Mouse (Mus musculus) telencephalon, adult 2 months (tissue): ENCODE data around the gene Sgms2.

Experiments
- DNase-seq: peaks from one replicate; pipeline ENCODE4 v3.0.0-alpha.2; 2011; ENCODE audit warnings: low read depth, low spot score

Sgms2 gene

DNA sequence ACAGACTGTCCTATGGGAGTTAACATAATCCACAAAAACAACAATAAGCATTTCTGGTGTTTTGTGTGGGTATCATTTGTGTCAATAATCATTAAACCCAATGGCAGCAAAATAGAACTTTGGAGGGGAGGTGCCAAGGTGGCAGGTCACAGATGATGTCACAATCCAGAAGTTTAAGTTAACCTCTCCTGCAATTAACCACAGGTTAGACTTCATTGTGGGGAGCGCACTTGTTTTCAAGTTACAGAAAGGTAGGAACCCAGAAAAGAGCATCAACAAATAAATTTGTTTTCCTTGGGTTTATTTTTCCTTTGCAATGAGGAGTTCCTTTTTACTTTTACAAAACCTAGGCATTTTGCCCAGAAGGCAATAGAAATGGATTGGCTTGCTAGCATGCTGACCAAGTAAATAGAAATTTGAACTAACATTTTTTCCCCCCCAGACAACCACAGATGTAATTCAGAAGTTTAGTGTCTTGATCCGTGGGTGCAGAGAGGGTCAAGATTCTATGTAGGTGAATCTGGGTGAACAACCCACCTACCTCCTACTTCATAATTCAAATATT lies at the start of gene Sgms2:
Gene Sgms2 (minus strand): TSS at position 51 of the 565 bp plus-strand sequence.
- no peak for DNase-seq

DNA sequence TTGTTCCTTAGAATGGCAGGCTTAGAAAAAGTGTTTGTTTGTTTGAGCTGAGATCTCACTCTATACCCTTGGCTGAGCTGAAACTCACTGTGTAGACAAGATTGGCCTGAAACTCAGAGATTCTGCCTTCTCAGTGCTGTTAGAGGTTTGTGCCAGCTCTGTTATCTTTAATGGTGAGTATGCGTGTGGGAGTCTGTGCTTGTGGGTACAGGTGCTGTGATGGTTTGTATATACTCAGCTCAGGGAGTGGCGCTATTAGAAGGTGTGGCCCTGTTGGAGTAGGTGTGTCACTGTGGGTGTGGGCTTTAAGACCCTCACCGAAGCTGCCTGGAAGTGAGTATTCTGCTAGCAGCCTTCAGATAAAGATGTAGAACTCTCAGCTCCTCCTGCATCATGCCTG lies 34.0 kb upstream of the Sgms2 start:
- no peak for DNase-seq

DNA sequence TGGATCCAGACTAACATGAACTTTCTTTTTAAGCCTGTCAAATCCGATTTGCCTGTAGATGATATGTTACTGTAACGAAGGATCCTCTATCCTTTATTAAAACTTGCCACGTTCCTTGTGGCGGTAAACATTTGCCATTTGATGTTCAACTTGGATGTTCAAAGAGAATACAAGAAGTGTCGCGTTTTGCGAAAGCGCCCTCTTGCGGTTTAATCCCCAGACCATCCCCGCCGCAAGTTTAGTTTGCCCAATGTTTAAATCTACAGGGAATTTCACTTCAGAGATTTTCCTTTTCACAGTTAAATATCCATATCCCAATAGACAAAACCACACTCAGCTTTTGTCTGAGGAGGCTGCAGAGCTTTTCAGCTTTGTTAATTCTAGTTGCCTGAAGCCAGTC lies 33.6 kb upstream of the Sgms2 start:
- DNase-seq = no peak

DNA sequence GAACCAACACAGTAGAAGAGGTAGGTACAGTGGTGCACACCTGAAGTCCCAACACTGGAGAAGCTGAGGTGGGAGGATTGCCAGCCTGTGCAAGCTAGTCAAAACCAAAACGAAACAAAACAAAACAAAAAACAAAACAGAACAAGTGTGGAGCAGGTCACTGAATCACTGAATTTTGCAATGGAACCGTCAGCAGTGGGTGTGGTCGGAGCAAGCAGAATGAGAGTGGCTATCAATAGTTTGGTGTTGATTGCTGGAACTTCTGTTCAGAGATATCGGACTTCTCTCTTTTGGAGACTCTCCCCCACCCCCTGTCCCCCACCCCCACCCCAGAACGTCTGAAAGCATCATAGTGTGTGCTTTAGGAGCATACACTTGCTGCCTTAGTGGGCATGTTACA lies 33.0 kb upstream of the Sgms2 start:
- no peak for DNase-seq

DNA sequence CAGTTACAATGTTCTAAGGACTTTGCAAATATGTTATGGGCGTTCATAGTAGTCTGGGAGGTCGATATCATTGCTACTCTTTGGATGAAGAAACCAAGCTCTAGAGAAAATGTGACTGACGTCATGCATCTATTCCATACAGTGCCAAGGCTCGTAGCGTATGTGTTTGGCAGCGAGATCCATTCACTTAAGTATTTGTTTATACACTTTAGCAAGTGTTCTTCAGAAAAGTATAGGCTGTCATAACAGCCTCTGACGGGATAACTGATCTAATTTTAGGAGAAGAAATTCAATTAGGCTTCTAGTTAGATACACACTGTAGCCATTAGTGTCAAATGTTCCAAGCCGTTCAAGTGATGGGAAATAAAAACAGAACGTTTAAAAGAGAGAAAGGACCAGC lies 32.5 kb upstream of the Sgms2 start:
- no peak for DNase-seq

DNA sequence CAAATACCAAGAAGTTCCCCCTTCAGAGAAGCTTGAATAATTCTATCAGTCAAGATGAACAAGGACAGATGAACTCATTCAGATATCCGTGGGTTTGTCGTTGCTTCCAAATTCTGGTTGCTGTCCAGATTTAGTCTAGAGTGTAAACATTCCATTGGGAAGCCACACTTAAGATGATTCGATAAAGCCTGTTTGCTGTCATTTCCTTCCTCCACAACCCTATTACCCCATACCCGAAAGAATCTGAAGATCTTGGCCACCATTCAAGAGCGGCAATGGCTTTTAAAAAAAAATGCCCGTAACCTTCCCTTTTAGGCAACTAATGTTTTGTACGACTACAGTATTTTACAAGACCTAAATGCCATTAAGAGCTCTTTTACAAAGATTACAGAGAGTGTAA lies 31.0 kb upstream of the Sgms2 start:
- DNase-seq = no peak

DNA sequence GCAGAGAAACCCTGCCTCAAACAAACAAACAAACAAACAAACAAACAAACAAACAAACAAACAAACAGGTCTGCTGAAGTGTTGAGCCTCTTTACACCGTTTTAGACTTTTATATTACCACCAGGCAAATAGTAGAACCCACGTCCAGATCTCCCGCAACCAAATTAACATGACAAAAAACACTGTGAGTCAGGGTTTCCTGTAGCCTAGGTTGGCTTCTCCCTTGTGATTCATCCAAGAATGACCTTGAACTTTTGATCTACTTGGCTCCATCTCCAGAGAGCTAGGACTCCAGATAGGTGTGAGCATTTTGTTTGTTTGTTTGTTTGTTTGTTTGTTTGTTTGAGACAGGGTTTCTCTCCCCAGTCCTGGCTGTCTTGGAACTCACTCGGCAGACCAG lies 30.0 kb upstream of the Sgms2 start:
- DNase-seq = no peak

DNA sequence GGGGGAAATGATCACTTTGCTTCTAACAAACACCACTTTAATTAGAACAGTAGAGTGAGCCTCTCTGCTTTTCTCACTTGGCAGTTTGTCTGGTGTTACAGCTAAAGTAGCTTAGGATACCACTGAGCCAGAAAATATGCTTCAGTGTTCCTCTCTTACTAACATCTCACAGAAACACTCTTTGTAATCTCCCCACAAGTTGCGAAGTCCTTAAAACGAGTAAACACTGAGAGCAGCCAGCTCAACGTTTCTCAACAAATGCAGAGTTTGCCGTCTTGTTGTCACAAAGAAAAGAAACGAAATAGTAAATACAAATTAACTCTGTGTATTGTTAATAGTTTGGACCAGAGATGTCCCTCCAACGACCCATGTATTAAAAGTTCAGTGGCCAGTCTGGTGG lies 26.5 kb upstream of the Sgms2 start:
- DNase-seq = no peak

DNA sequence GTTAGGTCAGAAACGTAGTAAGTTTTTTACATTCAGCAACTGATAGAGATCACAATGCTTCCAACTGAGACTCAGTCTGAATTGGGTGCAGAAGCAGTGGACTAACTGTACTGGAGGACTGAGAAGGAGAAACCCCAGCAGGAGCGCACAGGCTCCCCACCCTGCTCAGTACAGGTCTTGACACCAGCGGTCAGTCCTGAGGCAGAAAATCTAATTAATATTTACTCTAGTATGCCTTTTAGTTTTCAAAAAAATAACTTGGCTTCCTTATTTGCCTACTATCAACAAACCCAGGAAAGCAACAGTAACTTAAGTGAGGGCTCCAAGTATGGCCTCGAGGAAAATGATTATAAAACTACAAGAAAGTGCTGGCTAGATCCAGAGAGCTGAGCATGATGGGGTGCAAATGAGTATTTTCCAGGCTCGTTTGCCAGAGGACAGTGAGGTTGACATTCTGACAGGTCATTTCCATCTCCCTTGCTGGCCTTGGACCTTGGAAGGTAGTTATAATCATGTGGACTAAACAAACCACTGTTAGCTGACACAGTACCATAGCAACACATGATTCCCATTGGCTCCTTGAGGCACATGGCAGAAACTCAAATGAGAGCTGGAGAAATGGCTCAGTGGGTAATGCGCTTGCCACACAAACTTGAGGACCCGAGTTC lies 25.3 kb upstream of the Sgms2 start:
- no peak for DNase-seq

DNA sequence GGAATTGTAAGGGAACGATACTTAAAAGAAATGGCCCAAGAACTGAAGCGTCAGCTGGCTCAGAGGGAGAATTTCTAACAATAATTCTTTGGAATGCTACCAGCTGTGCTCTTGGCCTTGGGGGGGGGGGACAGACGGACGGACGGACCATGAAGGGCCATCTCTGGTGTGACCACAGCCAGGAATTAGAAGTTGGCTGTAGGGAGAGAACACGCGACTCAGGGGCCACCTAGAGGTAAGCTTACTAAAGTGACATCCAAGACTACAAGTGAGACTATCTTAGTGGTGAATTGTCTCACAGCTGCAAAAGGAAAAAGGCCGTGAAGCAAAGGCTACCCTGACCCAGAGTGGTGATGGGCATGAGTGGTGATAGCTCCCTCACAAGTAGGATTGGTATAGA lies 20.4 kb upstream of the Sgms2 start:
- no peak for DNase-seq

DNA sequence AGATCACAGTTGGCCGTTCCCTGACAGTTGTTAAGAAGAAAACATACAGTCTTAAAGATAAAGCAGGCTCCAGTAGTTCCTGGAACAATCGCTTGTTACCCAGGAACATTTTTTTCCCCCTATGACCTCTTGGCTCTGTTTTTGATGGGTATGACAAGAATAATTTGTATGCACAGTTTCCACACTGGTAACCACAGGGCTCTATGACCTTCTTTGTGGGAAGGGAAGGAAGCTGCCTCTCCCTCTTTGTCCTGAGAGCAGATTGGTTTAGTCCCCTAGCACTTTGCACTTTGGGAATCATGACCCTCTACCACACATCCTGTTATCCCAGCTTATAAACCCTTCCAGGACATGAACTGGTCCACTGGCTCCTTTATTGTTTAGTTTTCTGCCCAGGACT lies 16.8 kb upstream of the Sgms2 start:
- no peak for DNase-seq

DNA sequence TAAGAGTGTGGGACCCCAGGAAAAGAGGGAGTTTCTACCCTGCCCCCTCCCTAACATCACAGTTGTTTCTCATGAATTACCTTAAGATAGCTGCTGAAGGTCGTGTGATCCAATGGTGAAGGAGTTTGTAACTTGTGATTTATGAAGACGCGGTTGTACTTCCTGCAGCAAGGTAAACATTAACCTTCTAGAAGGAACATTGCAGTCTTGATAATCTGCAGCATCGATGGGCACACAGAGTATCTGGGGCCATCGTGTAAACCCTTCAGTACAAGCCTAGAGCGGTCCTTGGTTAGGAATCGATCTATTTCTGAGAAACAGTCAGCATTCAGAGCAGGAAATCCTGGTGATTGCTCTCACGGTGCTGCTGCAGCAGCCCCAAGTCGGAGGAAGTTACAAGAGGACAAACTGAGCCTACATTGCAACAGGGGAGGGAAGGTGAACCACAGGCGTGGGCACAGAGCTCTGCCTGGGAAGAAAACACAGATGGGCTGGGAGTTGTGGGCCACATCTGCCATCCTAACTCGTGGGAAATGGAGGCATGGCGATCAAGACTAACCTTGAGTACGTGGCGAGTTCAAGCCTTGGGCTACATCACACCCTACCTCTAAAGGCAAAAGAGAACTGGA lies 13.5 kb upstream of the Sgms2 start:
- no peak for DNase-seq

DNA sequence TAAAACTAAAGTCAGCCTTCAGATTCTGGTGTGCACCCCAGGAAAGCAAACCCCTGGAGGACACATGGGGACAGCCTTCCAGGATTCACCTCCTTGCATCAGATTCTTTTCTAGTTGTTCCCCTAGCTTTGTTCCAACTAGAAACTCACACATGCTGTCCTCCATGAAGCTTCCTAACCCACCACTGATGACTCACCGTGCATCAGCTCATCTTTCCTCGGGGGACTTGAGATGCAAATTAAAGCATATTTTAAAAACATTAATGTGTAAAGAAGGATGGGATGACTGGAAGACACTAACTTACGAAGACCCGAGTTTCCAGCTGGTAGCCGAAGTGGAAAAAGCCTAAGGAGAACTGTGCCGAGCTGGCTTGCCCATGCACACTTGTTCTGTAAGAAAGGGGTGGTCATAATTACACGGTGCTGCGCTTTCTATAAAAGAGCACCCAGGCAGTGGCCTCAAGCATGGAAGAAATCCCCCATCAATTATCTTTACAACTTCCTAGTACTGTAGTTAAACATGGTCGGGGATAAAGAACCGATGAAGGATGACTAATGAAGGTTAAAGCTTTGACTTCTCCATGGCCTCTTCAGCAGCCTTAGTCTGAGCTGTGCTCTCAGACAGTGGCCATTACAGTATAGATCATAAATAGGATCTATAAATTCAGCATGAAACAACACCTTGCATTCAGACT lies 10.6 kb upstream of the Sgms2 start:
- no peak for DNase-seq

DNA sequence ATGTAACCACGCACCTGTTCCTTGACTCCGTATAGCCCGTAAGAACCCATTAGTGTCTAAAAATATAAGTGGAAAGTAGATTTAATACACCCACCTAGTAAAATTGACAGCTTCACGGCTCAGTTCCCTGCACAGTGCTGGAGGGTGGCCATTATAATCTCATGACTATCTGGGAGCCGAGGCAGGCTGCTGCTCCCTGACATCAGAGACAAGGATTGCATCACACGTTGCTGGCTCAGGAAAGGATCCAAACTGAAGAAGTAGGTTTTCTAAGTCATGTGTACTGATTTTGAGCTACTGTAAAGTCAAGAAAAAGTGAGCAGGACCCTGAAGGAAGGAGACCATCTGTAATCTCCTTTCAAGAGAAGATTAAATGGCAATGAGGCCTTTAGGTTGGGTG lies 8.4 kb upstream of the Sgms2 start:
- DNase-seq = no peak

DNA sequence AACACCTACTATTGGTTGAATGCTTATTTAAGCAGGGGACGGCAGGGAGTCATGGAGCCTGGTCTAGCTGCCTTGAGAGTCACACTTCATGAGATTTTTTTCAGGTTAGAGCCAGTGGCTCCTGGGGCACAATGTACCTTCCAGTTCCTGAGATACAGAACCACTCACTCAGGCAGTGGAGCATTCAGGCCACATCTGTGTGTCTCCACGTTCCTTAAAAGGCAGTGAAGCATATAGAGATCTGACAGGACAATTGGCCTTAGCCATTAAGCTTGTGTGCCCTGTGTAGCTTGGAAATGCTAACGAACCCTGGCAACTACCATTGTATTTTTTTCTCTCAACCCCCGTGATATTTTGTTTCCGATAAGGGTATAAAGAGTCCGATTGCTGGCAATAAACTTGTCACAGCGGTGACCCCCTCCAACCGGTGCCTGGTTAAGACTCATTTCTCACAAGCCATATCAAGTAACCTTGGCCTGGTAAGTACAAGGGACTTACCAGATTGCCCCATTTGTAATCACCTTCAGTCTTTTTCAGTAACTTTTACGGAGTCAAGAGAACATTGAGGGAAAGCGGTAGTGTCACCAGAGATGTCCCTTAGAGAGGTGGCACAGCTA lies 5.4 kb upstream of the Sgms2 start:
- DNase-seq = no peak

DNA sequence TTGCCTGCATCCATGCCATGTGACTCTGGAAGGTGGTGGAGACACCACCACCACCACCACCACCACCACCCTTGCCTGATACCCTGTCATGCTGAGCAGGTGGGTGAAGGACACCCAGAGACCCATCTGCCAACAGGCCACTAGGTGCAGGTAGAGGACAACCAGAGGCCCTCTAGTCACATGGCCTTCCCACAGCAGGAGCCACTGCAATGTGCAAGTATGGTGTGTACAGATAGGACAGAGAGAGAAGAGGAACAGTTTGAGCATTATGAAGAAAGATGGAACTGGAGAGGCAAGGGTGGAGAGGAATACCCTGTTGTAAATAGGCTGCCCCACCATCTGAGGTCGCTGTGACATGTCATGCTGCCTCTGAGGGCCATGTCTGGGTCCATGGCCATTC lies 3.9 kb upstream of the Sgms2 start:
- DNase-seq = no peak

DNA sequence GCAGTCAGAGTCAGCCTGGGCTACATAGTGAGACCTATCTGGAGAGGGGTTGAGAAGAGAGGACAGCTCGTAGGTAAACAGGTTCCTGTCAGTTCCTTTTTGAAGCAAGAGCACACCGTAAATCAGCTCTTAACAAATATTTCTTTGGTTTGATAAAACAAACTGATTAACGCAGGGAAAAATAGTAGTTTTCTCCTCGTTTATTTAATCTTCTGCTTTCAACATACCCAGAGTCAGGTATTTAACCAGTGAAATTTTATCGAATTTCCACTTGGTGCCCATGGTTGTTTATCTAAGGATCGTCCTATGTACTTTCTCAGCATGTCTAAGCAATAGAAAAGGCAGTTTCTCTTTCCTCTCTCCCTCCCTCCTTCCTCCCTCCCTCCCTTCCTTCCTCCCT lies 2.0 kb upstream of the Sgms2 start:
- no peak for DNase-seq

DNA sequence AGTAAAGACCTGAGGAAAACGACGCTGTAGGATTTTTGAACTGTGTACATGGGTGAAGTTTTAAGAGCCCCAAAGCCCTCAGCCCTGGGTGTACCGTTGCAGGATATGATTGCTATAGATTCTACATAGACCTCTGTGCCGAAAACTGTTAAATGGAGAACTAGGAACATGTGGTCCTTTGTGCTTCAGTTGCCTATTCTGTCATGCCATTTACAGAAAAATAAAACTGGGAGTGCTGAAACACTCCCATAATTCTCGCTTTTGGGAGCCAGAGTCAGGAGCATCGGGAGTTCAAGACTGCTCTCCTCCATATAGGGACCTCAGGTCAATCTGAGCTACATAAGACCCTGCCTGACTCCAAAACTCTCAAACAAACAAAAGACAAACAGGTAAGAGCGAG lies 769 bp upstream of the Sgms2 start:
- no peak for DNase-seq

DNA sequence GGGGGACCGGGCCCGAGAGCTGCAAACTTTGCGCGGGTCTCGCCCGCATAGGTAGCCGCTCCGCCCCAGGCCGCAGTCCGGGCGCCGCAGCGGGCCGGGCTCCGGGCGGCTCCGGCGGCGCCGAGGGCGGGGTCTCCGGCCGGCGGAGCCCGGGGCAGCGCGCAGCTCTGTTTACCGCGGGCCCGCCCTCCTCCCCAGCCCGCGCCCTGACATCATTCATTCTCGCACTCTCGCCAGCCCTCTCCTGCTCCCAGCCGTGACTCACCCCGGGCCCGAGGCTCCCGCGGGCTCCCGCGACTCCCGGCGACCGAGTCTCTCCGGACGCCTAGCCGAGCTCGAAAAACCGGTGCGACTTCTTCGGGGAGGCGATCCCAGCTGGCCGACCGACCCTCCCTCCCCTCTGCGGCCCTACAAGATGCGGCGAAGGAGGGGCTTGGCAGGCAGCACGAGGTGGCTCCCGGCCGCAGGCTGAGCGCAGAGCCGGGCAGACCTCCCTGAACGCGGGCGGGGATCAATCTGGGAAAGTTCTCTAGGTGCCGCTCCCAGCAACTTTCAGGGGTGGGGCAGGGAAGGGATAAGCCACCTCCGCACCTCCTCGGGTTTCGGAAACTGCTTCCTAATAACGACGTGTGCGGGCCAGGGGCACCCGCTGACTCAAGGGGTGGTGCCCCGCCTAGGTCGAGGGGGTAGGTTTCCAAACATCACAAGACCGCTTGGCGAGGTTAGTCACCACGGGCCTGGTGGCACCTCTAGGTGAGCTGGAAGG lies 885 bp downstream of the Sgms2 start:
- no peak for DNase-seq

DNA sequence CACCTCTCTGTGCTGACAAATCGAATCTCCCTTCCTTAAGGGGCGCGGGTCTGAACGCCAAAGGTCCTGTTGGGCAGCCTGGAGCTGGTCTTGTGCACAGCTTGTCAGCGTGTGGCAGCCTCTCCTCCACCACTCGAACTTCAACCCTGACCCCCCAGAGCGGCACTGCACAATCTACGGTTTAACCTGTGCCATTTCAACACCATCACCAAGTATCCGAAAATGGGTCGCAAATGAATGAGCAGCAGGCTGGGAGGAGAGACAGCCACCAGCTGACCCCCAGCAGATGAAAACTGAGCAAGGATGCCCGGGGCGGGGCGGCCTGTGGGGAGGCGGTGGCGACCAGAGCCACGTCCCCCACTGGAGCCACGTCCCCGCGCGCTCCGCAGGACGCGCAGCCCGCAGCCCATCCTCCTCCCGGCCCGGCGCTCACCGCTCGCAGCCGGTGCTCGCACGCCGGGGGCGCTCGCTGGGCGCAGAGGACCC lies 1.5 kb downstream of the Sgms2 start:
- no peak for DNase-seq

DNA sequence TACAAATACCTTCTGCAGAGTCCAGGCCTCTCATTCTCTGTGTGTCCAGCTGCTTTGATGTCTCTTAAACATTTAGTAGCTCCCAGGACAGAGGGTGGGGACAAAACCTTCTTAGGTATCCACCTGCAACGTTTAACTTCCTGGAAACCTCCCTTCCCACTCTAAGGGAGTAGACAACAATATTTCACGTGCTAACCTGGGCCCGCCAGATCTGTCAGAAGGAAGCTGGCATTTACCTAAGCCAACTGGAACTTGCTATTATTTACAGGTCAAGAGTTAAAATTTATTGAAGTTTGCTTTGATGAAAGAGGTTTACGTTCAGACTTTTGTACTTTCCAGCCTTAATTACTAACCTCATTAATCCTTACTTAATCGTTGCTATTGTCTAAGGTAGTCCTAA lies 2.2 kb downstream of the Sgms2 start:
- DNase-seq = no peak

DNA sequence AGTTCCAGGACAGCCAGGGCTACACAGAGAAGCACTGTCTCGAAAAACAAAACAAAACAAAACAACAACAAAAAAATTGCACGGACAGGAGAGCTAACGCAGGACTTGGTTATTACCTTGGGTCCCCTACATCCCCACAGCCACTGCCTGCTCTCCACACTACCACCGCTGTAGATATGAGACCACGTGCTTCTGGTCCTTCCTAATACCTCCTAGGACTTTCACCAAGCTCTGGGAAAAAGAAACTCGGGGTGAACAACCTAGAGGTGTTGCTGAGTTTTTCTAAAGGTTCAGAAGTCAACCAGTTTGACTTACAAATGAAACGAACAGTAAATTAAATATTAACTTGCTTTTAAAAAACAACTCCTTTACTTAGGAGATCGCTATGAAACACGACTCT lies 2.8 kb downstream of the Sgms2 start:
- no peak for DNase-seq
